Mouse (Mus musculus): Measurements from ENCODE around the gene Lman1l. TPM values are rescaled to one million over a fixed set of nuclear protein-coding genes. Genes with fewer than 3 reads are reported as not detected.

Gene Lman1l
- polyA plus RNA-seq, 1 experiment: 0.06 TPM

- Histone ChIP-seq H3K4me3 (replicated peaks; ENCODE audit: extremely low read depth, low read depth, low read length) (peak within 1 kb of the TSS; percentile 92), H3K4me1 (ENCODE audit: control insufficient read depth, insufficient read depth, low read length) (peaks cover 16% of the 10 kb centered on the region)
- peak; percentile 97 for DNase-seq
- TF ChIP-seq POLR2A (IDR thresholded peaks at IDR 0.05; ENCODE audit: borderline replicate concordance, extremely low read depth, low read depth, low read length): peak; percentile 94
- no peak for TF ChIP-seq CTCF (IDR thresholded peaks at IDR 0.05; ENCODE audit: insufficient read depth, low read length)
- WGBS: under 1% methylated on average over 37 of the region's 37 CpGs
Observed at GRCm38 (mm10) chr9:57560861-57561710, 59.5 kb downstream of the Lman1l start, which contains the start of gene Scamp2. Gene Scamp2 (plus strand): TSS chr9:57560943.

GRCm38 (mm10) chr9:57560263-57560662 lies 60.3 kb downstream of the Lman1l start:
- Histone ChIP-seq H3K4me3 (replicated peaks; ENCODE audit: extremely low read depth, low read depth, low read length) (no peak overlapping the region), H3K4me1 (ENCODE audit: control insufficient read depth, insufficient read depth, low read length) (peaks cover 16% of the 10 kb centered on the region)
- no peak for DNase-seq
- 25% methylated on average over 7 of the region's 7 CpGs for WGBS
- TF ChIP-seq POLR2A (IDR thresholded peaks at IDR 0.05; ENCODE audit: borderline replicate concordance, extremely low read depth, low read depth, low read length): no peak
- no peak for TF ChIP-seq CTCF (IDR thresholded peaks at IDR 0.05; ENCODE audit: insufficient read depth, low read length)

DNA sequence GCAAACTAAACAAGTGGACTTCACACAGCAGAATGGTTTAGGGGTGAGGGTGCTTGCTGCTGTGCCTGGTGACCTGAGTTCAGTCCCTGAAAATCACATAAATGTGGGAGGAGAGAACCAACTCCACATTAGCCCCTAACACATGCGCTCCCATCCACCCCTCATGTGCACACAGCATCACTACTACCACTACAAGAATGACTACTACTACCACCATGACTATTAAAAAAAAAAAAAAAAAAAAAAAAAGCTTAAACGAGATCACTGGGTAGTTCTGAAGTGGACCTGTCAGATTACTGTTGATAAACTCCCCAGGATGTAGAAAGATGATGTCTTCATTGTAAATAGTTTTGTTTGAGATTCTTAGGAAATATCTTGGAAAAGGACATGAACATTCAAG lies 61.0 kb downstream of the Lman1l start:
- 49% methylated on average over 2 of the region's 2 CpGs for WGBS
- no peak for DNase-seq
- H3K4me3 ChIP-seq (replicated peaks; ENCODE audit: extremely low read depth, low read depth, low read length): no peak overlapping the region
- TF ChIP-seq POLR2A (IDR thresholded peaks at IDR 0.05; ENCODE audit: borderline replicate concordance, extremely low read depth, low read depth, low read length): no peak
- TF ChIP-seq CTCF (IDR thresholded peaks at IDR 0.05; ENCODE audit: insufficient read depth, low read length): no peak
- peaks cover 16% of the 10 kb centered on the region for H3K4me1 ChIP-seq (ENCODE audit: control insufficient read depth, insufficient read depth, low read length)

DNA sequence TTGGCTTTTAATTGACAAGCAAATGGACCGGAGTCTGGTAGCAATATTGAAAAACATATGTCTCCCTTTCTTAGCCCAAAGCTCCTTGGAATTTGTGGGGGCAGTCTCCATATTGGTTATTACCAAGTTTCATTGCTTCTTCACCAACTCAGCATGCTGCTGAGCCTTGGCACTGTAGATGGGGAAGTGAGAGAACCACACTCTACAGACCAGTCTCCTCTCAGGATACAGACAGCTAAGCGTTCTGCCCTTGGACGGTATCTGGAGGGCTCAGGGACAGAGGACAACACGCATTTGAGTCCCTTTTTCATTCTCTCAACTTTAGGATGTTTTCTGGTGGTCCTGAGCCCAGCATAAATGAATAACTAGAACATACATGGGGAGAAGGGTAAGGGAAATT lies 61.9 kb downstream of the Lman1l start:
- TF ChIP-seq POLR2A (IDR thresholded peaks at IDR 0.05; ENCODE audit: borderline replicate concordance, extremely low read depth, low read depth, low read length) (no peak), CTCF (IDR thresholded peaks at IDR 0.05; ENCODE audit: insufficient read depth, low read length) (no peak)
- H3K4me1 ChIP-seq (ENCODE audit: control insufficient read depth, insufficient read depth, low read length): peaks cover 15% of the 10 kb centered on the region
- DNase-seq: no peak
- no peak overlapping the region for H3K4me3 ChIP-seq (replicated peaks; ENCODE audit: extremely low read depth, low read depth, low read length)
- 82% methylated on average over 4 of the region's 4 CpGs for WGBS

- DNase-seq: no peak
- TF ChIP-seq POLR2A (IDR thresholded peaks at IDR 0.05; ENCODE audit: borderline replicate concordance, extremely low read depth, low read depth, low read length) (no peak), CTCF (IDR thresholded peaks at IDR 0.05; ENCODE audit: insufficient read depth, low read length) (no peak)
- peaks cover 5% of the 10 kb centered on the region for H3K4me1 ChIP-seq (ENCODE audit: control insufficient read depth, insufficient read depth, low read length)
- no peak overlapping the region for H3K4me3 ChIP-seq (replicated peaks; ENCODE audit: extremely low read depth, low read depth, low read length)
- WGBS: 68% methylated on average over 3 of the region's 3 CpGs
Observed at GRCm38 (mm10) chr9:57557215-57557614, 63.4 kb downstream of the Lman1l start.

Other genes with a start within 250 kb of the Lman1l start
- gene Ppcdc, start 180.7 kb downstream of the Lman1l start, polyA plus RNA-seq (2012; rRNA removed): 30.8 and 36.1 TPM in 2 replicates
- 10.9 and 12.0 TPM in 2 replicates for gene Scamp5, start 152.7 kb downstream of the Lman1l start, polyA plus RNA-seq (2012; rRNA removed)
- 1.6 and 2.0 TPM in 2 replicates for gene Rpp25, start 116.7 kb downstream of the Lman1l start, polyA plus RNA-seq (2012; rRNA removed)
- gene Cox5a, start 99.5 kb downstream of the Lman1l start, polyA plus RNA-seq (2012; rRNA removed): 166 and 181 TPM in 2 replicates
- gene Fam219b, start 83.2 kb downstream of the Lman1l start, polyA plus RNA-seq (2012; rRNA removed): 9.5 and 16.9 TPM in 2 replicates
- gene Mpi, start 68.0 kb downstream of the Lman1l start, polyA plus RNA-seq (2012; rRNA removed): 18.1 and 28.4 TPM in 2 replicates
- gene Scamp2, start 59.8 kb downstream of the Lman1l start, polyA plus RNA-seq (2012; rRNA removed): 83.0 and 103 TPM in 2 replicates
- gene Ulk3, start 31.3 kb downstream of the Lman1l start, polyA plus RNA-seq (2012; rRNA removed): 23.2 and 34.2 TPM in 2 replicates
- gene Cplx3, start 14.5 kb downstream of the Lman1l start, polyA plus RNA-seq (2012; rRNA removed): not detected in 2 replicates
- gene Csk, start 32.9 kb upstream of the Lman1l start, polyA plus RNA-seq (2012; rRNA removed): 68.7 and 79.3 TPM in 2 replicates
- gene Cyp1a2, start 62.9 kb upstream of the Lman1l start, polyA plus RNA-seq (2012; rRNA removed): 0.23 and 0.44 TPM in 2 replicates
- 28.8 and 37.7 TPM in 2 replicates for gene Cyp1a1, start 67.2 kb upstream of the Lman1l start, polyA plus RNA-seq (2012; rRNA removed)
- gene Edc3, start 87.8 kb upstream of the Lman1l start, polyA plus RNA-seq (2012; rRNA removed): 17.6 and 19.4 TPM in 2 replicates
- gene Clk3, start 145.1 kb upstream of the Lman1l start, polyA plus RNA-seq (2012; rRNA removed): 95.5 and 159 TPM in 2 replicates
- 16.4 and 16.6 TPM in 2 replicates for gene Arid3b, start 216.0 kb upstream of the Lman1l start, polyA plus RNA-seq (2012; rRNA removed)